Mouse (Mus musculus): Measurements from ENCODE around the gene Sele.

Gene Sele

DNA sequence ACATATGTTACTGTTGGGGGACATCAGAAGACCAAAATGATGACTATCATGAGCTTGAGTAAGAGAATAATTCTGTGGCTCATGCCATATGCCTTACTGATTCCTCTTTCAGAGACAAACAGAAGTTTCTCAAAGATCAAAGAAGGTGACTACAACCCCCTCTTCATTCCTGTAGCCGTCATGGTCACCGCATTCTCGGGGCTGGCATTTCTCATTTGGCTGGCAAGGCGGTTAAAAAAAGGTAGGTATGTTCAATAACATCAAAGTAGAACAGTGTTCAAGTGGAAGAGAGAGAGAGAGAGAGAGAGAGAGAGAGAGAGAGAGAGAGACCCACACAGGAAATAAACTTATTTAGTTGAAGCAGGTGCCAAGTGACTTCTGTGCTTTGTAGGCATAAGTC is 24.0 kb downstream of the Sele start:
- DNase-seq (ENCODE audit: low read depth, low spot score) = no peak

DNA sequence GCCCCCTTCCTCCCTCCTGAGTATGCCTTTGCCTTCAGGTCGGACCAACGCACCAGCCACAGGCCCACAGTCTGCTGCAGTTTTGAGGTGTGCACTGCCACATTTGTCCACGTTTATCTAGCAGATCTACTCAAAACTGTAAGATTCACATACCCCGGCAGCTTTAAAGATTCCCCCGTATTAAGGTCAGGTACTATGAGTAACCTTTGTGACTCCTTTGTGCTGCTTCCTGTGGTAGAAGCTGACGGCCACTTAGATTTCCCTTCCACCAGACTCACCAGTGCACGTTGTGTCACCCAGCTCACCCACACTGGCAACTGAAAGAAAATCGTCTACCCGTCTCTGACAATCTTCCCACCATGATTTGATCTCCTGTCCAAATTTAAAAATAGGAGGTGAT is 25.1 kb downstream of the Sele start:
- DNase-seq (ENCODE audit: low read depth, low spot score) = no peak

DNA sequence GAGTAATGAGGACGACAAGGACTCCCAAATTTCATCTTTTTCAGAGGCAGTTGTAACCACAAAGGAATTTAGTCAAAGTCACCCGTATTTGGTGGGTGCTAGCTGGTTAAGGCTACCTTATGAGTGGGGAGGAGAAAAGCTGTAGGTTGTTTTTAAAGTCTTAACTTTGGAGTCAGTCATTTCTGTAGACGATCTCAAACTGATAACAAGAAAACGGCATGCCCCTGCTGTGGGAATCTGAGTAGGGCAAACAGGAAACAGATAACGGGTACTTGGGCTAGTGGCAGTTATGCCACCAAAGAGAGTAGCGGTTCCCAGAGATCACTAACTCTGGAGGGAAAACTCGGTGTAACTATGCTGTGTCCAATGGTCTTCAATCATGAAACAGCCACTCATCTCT is 25.8 kb downstream of the Sele start:
- no peak for DNase-seq (ENCODE audit: low read depth, low spot score)

DNA sequence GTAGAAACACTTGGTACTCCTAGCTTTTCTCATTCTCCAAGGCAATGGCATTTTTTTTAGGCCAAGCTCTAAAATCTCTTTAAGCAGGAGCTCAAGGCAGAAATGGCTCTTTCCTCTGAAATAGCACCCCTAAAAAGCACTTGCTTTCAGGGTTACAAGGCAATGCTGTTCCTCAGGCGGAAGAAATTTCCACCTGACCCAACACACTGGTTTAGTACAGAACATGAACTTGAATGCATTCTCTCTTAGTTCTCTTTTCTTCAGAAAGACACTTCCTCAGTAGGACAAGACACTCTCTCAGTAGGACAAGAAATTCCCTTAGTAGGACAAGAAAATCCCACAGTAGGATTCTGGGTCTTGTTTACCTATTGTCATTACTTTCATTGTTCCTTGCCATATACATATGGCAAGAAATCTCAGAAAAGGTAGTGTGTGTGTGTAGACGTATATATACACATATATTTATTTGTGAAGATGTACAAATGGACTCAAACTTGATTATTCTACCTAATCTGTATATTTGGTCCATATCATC is 26.6 kb downstream of the Sele start:
- no peak for DNase-seq (ENCODE audit: low read depth, low spot score)

DNA sequence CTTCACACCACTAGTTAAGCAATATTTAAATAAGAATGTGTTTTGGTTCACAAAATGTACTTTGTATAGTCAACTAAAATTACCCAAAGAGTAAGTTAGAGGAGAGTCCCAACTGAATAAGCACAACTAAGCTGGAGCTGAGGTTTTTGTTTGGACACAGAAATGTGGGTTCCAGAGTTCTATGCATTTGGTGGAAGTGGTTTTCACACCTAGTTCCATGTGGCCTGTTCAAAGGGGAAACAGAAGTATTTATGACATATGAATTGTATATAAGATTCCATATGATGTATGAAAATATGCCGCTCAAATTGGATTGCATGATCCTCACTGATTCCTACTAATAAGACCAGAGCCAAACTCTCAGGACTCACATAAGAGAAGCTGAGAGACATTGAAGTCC is 27.4 kb downstream of the Sele start:
- no peak for DNase-seq (ENCODE audit: low read depth, low spot score)

DNA sequence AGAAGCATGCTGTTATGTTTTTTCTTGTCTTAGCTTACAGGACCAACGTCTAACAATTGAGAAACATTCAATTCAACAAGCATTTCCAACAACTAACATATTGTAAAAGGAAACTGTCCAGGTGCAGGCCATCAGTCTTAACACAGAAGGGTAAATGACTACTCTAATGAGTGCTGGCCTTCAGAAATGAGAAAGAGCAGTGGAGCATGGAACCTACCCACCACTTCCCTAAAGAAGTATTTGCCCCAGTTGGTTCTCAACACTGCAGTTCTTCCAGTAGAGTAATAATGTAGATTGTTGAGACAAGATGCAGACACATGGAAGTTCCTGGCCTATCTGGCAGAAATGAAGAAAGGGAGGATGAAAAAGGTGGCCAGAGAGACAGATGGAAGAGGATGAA is 28.4 kb downstream of the Sele start:
- no peak for DNase-seq (ENCODE audit: low read depth, low spot score)

DNA sequence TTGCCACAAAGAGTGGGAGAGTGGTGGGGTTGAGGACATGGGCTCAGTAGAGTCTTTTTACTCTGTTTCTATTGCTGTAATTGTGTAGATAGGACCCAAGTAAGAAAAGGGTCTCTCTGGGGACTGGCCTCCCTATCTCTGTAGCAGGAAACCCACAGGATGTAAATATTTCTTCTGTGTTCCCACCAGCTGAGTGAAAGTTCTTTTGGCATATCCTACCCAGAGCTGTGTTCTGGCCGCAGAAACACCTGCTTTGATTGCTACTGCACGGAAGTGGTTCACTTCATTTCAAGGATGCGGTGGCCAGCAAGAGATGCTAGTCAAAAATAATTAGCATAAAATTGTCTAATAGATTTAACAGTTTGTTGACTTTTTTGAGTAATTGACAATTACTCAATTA is 29.0 kb downstream of the Sele start:
- DNase-seq (ENCODE audit: low read depth, low spot score) = no peak

DNA sequence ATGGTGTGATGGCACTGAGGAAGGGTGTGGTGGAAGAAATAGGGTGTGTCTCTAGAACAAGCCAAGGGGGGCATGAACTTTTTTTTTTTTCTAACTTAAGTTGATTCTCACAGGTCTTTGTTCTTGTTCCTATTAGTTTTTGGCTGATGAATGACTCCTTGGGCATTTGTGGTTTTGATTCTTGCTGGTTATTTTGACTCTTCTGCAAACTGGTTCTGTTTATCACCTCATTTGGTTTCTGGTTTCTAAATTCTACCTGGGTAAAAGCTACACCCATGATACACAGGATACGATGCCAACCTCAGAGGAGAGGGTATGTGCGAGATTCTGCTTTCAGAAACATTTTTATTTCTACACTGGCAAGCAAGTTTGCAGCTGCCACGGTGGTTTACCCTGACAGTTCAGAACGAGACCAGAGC is 30.3 kb downstream of the Sele start:
- DNase-seq (ENCODE audit: low read depth, low spot score) = no peak

DNA sequence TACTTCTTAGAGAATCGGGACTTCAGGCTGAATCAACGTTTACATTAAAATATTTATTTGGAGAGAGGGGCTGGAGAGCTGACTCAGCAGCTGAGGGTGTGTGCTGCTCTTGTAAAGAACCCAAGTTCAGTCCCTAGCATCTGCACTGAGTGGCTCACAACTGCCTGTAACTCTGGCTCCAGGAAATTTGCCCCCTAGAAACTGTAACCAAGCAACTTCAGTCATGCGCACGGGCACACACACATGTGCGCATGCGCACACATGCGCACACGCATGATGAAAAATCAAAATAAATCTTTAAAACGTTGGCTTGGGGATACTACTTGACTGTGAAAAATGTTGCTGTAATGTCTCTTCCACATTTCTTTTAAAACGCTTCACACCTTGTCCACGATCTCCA is 31.1 kb downstream of the Sele start:
- DNase-seq (ENCODE audit: low read depth, low spot score) = no peak

DNA sequence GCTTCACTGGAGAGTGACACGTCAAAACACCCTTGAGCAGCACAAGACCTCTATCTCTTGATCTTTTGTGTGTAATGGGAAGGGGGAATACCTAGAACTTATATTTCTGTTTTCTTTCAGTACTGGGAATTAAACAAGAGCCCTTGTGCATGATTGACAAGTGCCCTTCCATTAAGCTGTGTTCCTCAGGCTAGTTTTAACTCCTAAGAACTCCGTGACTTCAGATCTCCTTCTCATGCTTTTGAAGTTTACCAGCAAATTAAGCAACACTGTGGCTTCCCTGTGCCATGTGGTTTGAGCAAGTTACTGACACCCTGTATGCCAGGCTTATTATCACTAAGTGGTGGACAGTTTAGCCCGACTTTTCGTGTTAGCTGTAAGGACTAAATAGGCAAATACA is 35.0 kb downstream of the Sele start:
- DNase-seq (ENCODE audit: low read depth, low spot score) = no peak

DNA sequence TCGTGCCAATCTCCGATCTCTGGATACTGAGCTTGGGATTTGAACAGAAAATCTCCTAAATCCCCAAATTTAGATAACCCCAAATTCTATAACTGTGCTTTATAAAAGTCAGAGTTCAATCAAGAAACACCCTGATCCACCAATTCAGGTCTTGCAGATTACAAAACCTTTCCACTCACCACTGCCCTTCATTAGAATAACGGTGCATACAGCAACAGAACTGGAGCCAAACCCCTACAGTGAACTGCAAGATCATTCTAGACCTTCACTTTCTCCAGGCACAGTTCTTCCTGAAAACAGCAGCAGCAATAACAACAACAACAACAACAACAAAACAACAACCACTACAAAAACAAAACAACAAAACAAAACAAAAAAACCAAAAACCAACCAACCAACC is 38.8 kb downstream of the Sele start:
- no peak for DNase-seq (ENCODE audit: low read depth, low spot score)

DNA sequence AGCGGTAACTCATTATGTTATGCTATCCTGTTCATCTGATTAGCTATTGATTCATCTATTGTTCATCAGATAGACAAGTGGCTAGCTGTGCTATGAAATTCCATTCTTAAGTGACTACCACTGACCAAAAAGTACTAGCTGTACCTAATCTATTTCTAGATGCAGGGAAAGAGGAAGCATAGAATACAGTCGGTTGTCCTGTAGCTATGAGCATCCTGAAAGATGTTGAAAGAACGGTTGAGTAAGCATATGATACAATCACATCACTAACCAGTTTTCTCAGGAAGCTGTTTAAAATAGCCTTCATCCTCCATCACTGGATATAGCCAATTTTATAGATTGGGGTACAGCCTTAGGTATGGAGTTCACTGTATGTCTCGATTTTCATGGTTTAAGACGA is 39.8 kb downstream of the Sele start:
- DNase-seq (ENCODE audit: low read depth, low spot score) = no peak

DNA sequence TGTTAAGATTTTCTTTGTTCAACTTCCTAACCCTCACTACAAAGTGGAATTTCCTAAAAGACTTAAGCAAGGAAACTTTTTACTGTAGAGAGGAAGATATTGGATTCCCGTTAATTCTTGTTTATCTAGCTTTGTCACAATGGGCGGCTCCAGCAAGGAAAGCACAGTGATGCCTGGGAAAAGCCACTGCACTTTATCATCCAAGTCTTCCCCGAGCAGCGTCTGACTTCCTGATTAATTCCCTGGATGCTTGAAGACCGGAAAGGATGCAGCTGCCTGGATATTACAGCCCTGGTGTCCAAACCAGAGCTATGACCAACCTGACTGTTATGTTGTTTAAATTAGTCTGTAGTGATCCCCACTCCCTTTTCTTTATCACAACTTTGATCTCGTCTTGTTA is 48.7 kb downstream of the Sele start:
- DNase-seq (ENCODE audit: low read depth, low spot score) = no peak

DNA sequence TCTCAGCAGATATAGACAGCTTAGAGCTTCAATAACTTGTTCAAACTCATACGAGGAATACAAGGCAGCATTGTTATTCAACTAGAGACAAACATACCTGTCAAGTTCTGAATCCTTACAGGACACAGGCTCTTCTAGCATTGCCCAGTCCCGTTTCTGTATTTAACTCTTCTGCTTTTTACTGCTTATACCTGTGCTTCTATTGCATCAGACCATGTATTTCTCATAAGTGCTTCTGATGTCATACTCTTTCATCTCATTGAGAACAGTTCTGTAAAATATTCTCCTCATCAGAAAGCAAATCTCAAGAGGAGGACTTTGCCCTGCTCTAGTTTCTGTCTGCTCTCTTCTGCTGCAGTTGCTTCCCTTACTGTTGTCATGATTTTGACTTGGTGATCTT is 49.9 kb downstream of the Sele start:
- no peak for DNase-seq (ENCODE audit: low read depth, low spot score)

DNA sequence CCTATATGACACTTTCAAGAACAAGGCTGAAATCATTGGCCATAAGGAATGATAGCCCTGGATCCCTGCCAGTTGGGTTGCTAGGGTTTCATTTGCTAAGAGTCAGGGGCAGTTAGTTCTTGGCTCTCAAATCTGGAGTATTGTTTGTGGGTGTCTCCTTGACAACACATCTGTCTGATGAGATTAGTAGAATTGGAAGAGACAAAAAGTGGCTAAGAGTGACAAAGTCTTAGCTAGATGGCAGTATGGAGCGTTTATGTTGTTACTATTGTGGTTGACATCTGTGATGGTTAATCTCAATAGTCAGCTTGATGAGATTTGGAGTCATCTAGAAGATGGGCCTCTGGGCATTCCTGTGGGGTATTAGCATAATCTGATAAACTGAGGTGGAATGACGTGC is 50.3 kb downstream of the Sele start:
- DNase-seq (ENCODE audit: low read depth, low spot score) = no peak

Data from mesoderm, embryonic 11.5 days (tissue).